Mouse (Mus musculus) kidney, adult 8-10 months (tissue): ENCODE measurements around the gene A4galt.
"Not testable (repeated sequence)": the region's sequence is repeated elsewhere in the genome, so short reads cannot be mapped to it uniquely, and the experiment has no call there.

ENCODE experiments used
- DNase-seq, 2 experiments: peaks; one replicate each; pipeline ENCODE4 v3.0.0; 2022

Gene A4galt

GRCm38 (mm10) chr15:83251176-83252004 lies at the start of gene A4galt:
TSS of gene A4galt (minus strand) at chr15:83251774.
- DNase-seq: peak; percentile 69

GRCm38 (mm10) chr15:83299916-83300582 lies 48.5 kb upstream of the A4galt start:
- no peak for DNase-seq

- DNase-seq: no peak
These were observed 47.9 kb upstream of the A4galt start for GRCm38 (mm10) chr15:83299450-83299849.

- DNase-seq: no peak
These were observed 47.2 kb upstream of the A4galt start for GRCm38 (mm10) chr15:83298810-83299209.

GRCm38 (mm10) chr15:83298313-83298712 lies 46.7 kb upstream of the A4galt start:
- no peak for DNase-seq

- no peak for DNase-seq
These were observed 45.3 kb upstream of the A4galt start for GRCm38 (mm10) chr15:83296771-83297311.

- no peak for DNase-seq
These were observed 44.5 kb upstream of the A4galt start for GRCm38 (mm10) chr15:83296050-83296449.

GRCm38 (mm10) chr15:83294954-83295353 lies 43.4 kb upstream of the A4galt start:
- DNase-seq: no peak

GRCm38 (mm10) chr15:83293706-83294645 lies 42.4 kb upstream of the A4galt start:
- DNase-seq: peak; percentile 87 to 92

- peak; percentile 72 to 83 for DNase-seq
These were observed 41.6 kb upstream of the A4galt start for GRCm38 (mm10) chr15:83293144-83293543.

- peak; percentile 71 to 77 for DNase-seq
These were observed 40.9 kb upstream of the A4galt start for GRCm38 (mm10) chr15:83292261-83293056.

- no peak for DNase-seq
These were observed 39.3 kb upstream of the A4galt start for GRCm38 (mm10) chr15:83290899-83291298.

GRCm38 (mm10) chr15:83284828-83285227 lies 33.3 kb upstream of the A4galt start:
- DNase-seq: no peak

- DNase-seq: no peak
These were observed 30.8 kb upstream of the A4galt start for GRCm38 (mm10) chr15:83282397-83282796.

GRCm38 (mm10) chr15:83281303-83281702 lies 29.7 kb upstream of the A4galt start:
- DNase-seq: no peak

- no peak for DNase-seq
These were observed 27.0 kb upstream of the A4galt start for GRCm38 (mm10) chr15:83278579-83278978.

- no peak for DNase-seq
These were observed 25.9 kb upstream of the A4galt start for GRCm38 (mm10) chr15:83277451-83277850.

GRCm38 (mm10) chr15:83274237-83274636 lies 22.7 kb upstream of the A4galt start:
- DNase-seq: not testable (repeated sequence)

- no peak for DNase-seq
These were observed 21.4 kb upstream of the A4galt start for GRCm38 (mm10) chr15:83273017-83273416.

- not testable (repeated sequence) for DNase-seq
These were observed 19.6 kb upstream of the A4galt start for GRCm38 (mm10) chr15:83271221-83271620.

GRCm38 (mm10) chr15:83269985-83270384 lies 18.4 kb upstream of the A4galt start:
- not testable (repeated sequence) for DNase-seq

- not testable (repeated sequence) for DNase-seq
These were observed 16.9 kb upstream of the A4galt start for GRCm38 (mm10) chr15:83268428-83268827.
